Mouse (Mus musculus): ENCODE data around the gene Tssk1.

- no peak for TF ChIP-seq CTCF (IDR thresholded peaks at IDR 0.05; ENCODE audit: extremely low read depth, insufficient read depth, low read length)
- no peak for TF ChIP-seq POLR2A (IDR thresholded peaks at IDR 0.05; ENCODE audit: extremely low read depth, insufficient read depth, low read length)
Measured at GRCm38 (mm10) chr16:17848431-17848830, 45.6 kb upstream of the Tssk1 start.
